Mouse (Mus musculus): Measurements from ENCODE around the gene Palm3. TPM values are rescaled to one million over a fixed set of nuclear protein-coding genes. Genes with fewer than 3 reads are reported as not detected.

Palm3 gene
- polyA plus RNA-seq, 1 experiment from 2014 or later = 5.8 TPM

DNA sequence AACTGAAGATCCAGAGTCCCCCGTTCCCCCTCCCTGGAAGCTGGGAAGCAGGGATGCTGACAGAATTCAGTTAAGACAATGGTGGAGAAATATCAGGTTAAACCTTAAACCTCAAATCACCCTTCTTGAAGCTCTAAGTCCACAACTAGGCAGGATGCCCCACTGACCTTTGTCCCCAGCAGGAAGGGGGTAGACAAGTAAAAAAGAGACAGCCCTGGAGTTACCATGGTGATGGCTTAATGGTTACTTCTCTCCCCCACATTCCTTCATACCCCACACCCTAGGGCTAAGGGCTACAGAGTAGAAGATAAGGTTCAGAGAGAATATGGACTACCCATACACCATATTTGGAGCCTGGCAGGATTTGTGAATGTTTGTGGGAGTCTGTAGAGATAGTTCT, 2.4 kb downstream of the Palm3 start:
- Histone ChIP-seq H3K27ac (ENCODE audit: low read depth) (no peak overlapping the region), H3K27me3 (replicated peaks; ENCODE audit: control insufficient read depth, insufficient read depth, low read length) (peaks cover 10% of the 10 kb centered on the region; the same call in 1 of the 2 replicates), H3K9ac (ENCODE audit: low read length) (no peak overlapping the region), H3K36me3 (ENCODE audit: control insufficient read depth, insufficient read depth, low read length) (no peaks in the 10 kb centered on the region), H3K4me2 (ENCODE audit: low read length) (peak overlapping the region; percentile 40), H3K9me3 (ENCODE audit: control insufficient read depth, low read length) (no peaks in the 10 kb centered on the region), H3K4me1 (replicated peaks; ENCODE audit: control insufficient read depth, insufficient read depth, low read length) (peaks cover 33% of the 10 kb centered on the region), H3K4me3 (ENCODE audit: low read depth, low read length) (no peak overlapping the region)
- ATAC-seq (replicated peaks; ENCODE audit: low FRiP score, low TSS enrichment, low read depth) = 0 out of 2 replicates have a peak, but pooled peaks have one; percentile 29
- no peak for DNase-seq (ENCODE audit: low spot score)
- WGBS = 58% methylated on average over 1 of the region's 1 CpGs

DNA sequence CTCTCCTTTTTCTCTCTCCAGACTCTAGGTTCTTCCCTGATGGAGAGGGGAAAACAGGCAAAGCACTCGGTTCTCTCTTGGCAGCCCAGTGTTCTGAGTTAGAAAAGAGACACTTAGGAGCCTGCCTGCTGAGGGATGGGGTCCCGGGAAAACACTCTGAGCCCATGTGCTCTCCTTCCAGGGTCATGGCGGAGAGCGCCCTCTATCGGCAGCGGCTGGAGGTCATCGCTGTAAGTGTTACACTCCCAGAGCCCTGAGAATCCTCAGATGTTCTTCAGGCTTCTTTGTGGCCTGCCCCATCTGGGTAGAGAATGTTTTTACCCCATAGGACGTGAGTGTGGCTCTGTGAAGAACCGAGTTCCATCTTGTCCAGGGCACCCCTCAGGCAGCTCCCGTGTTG, 2.9 kb downstream of the Palm3 start:
- Histone ChIP-seq H3K27me3 (replicated peaks; ENCODE audit: control insufficient read depth, insufficient read depth, low read length) (peaks cover 10% of the 10 kb centered on the region; the same call in 1 of the 2 replicates), H3K27ac (ENCODE audit: low read depth) (no peak overlapping the region), H3K9me3 (ENCODE audit: control insufficient read depth, low read length) (no peaks in the 10 kb centered on the region), H3K9ac (ENCODE audit: low read length) (no peak overlapping the region), H3K4me1 (replicated peaks; ENCODE audit: control insufficient read depth, insufficient read depth, low read length) (peaks cover 33% of the 10 kb centered on the region), H3K36me3 (ENCODE audit: control insufficient read depth, insufficient read depth, low read length) (no peaks in the 10 kb centered on the region), H3K4me3 (ENCODE audit: low read depth, low read length) (no peak overlapping the region), H3K4me2 (ENCODE audit: low read length) (peak overlapping the region; percentile 40; the same call in 1 of the 2 replicates)
- peak; percentile 80 for DNase-seq (ENCODE audit: low spot score)
- ATAC-seq (replicated peaks; ENCODE audit: low FRiP score, low TSS enrichment, low read depth) = no peak
- 19% methylated on average over 10 of the region's 10 CpGs for WGBS

DNA sequence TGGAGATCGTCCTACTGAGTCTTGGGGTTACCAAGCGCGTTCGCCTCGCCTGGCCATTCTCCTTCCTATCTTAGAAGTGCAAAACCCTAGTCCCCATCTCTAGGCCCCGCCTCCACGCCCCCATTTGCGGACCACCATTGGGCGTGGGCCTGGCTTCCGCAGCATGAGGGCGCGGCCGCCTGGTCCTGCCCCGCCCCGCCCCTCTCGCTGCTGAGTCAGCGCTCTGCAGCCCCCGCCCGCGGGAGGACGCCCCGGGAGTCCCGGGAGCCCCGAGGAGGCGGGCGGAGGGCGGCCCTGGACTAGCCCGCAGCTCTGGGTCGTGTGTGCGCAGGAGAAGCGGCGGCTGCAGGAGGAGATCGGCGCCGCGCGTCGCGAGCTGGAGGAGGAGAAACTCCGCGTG, 4.6 kb downstream of the Palm3 start:
- Histone ChIP-seq H3K4me2 (ENCODE audit: low read length) (peak overlapping the region; percentile 67), H3K27me3 (replicated peaks; ENCODE audit: control insufficient read depth, insufficient read depth, low read length) (peaks cover 10% of the 10 kb centered on the region; the same call in 1 of the 2 replicates), H3K4me3 (ENCODE audit: low read depth, low read length) (peak overlapping the region; percentile 39), H3K4me1 (replicated peaks; ENCODE audit: control insufficient read depth, insufficient read depth, low read length) (peaks cover 33% of the 10 kb centered on the region), H3K9me3 (ENCODE audit: control insufficient read depth, low read length) (no peaks in the 10 kb centered on the region), H3K27ac (ENCODE audit: low read depth) (no peak overlapping the region), H3K36me3 (ENCODE audit: control insufficient read depth, insufficient read depth, low read length) (no peaks in the 10 kb centered on the region), H3K9ac (ENCODE audit: low read length) (peak overlapping the region; percentile 21; the same call in 1 of the 2 replicates)
- peak; percentile 56 for ATAC-seq (replicated peaks; ENCODE audit: low FRiP score, low TSS enrichment, low read depth)
- WGBS = 3% methylated on average over 41 of the region's 41 CpGs
- DNase-seq (ENCODE audit: low spot score) = peak; percentile 70

DNA sequence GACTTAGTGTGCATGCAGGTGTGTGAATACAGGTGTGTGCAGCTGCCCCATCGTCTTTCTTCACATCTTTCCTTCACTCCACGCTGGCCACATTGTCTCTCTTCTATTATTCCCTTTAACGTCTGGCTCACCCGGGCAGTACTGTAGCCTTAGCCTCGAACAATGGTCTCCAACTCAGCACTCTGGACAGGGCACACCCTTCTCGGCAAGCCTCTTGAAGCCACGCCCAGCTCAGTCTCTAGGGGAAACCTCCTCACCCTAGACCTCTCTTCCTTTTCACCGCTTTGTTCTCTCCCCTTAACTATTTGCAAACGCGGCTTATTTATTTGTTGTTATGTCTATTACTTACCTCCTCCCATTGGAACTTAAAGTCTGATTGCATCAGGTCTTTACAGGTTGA, 6.2 kb downstream of the Palm3 start:
- Histone ChIP-seq H3K36me3 (ENCODE audit: control insufficient read depth, insufficient read depth, low read length) (no peaks in the 10 kb centered on the region), H3K9ac (ENCODE audit: low read length) (no peak overlapping the region), H3K27me3 (replicated peaks; ENCODE audit: control insufficient read depth, insufficient read depth, low read length) (peaks cover 10% of the 10 kb centered on the region; the same call in 1 of the 2 replicates), H3K4me3 (ENCODE audit: low read depth, low read length) (no peak overlapping the region), H3K9me3 (ENCODE audit: control insufficient read depth, low read length) (no peaks in the 10 kb centered on the region), H3K4me1 (replicated peaks; ENCODE audit: control insufficient read depth, insufficient read depth, low read length) (peaks cover 29% of the 10 kb centered on the region), H3K27ac (ENCODE audit: low read depth) (no peak overlapping the region), H3K4me2 (ENCODE audit: low read length) (no peak overlapping the region)
- DNase-seq (ENCODE audit: low spot score) (no peak), ATAC-seq (replicated peaks; ENCODE audit: low FRiP score, low TSS enrichment, low read depth) (no peak)
- 25% methylated on average over 10 of the region's 10 CpGs for WGBS

DNA sequence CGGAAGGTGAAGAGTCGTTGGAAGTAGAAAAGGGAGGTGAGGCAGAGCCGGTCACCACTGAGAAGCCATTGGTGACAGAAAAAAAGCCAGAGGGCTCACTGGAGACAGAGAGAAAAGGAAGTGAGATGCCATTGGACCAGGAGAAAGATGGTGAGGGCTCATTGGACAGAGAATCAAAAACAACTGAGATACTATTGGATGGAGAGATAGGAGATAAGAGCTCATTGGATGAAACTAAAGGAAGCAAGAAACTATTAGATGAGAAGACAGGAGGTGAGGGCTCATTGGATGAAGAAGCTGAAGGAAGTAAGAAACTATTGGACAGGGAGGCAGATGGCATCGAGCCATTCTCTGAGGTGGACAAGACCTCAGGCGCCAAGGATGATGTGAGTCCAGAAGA, 8.0 kb downstream of the Palm3 start:
- 87% methylated on average over 5 of the region's 5 CpGs for WGBS

DNA sequence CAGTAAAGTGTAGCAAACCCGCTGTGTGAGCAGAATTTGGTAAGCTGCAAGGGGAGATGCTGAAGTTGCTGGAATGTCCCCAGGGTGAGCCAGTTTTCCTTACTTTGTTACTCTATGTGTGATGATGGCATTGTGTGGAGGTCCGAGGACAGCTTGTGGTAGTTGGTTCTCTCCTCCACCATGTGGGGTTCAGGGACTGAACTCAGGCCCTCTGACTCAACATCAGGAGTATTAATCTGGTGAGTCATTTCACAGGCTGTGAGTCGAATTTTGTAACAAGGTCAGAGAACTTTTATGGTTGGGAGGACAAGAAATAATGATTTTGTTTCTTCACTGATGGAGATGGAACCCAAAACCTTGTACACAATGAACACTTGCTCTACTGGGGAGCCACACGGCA, 11.5 kb downstream of the Palm3 start:
- no peak overlapping the region for H3K4me3 ChIP-seq (ENCODE audit: low read depth, low read length)
- no peaks in the 10 kb centered on the region for H3K4me1 ChIP-seq (replicated peaks; ENCODE audit: control insufficient read depth, insufficient read depth, low read length)
- ATAC-seq (replicated peaks; ENCODE audit: low FRiP score, low TSS enrichment, low read depth) = no peak
- no peak overlapping the region for H3K4me2 ChIP-seq (ENCODE audit: low read length)
- H3K9me3 ChIP-seq (ENCODE audit: control insufficient read depth, low read length) = no peaks in the 10 kb centered on the region
- no peak overlapping the region for H3K9ac ChIP-seq (ENCODE audit: low read length)
- H3K36me3 ChIP-seq (ENCODE audit: control insufficient read depth, insufficient read depth, low read length) = no peaks in the 10 kb centered on the region
- no peak overlapping the region for H3K27ac ChIP-seq (ENCODE audit: low read depth)
- WGBS = 76% methylated on average over 4 of the region's 4 CpGs
- no peaks in the 10 kb centered on the region for H3K27me3 ChIP-seq (replicated peaks; ENCODE audit: control insufficient read depth, insufficient read depth, low read length)
- DNase-seq (ENCODE audit: low spot score) = no peak

More for the DNA sequence above, 8.0 kb downstream of the Palm3 start:
- DNase-seq (ENCODE audit: low spot score) = no peak
- no peak overlapping the region for H3K4me2 ChIP-seq (ENCODE audit: low read length)
- peaks cover 14% of the 10 kb centered on the region for H3K4me1 ChIP-seq (replicated peaks; ENCODE audit: control insufficient read depth, insufficient read depth, low read length)
- H3K4me3 ChIP-seq (ENCODE audit: low read depth, low read length) = no peak overlapping the region
- H3K27ac ChIP-seq (ENCODE audit: low read depth) = no peak overlapping the region
- no peaks in the 10 kb centered on the region for H3K9me3 ChIP-seq (ENCODE audit: control insufficient read depth, low read length)
- no peak for ATAC-seq (replicated peaks; ENCODE audit: low FRiP score, low TSS enrichment, low read depth)
- H3K9ac ChIP-seq (ENCODE audit: low read length) = no peak overlapping the region
- H3K36me3 ChIP-seq (ENCODE audit: control insufficient read depth, insufficient read depth, low read length) = no peaks in the 10 kb centered on the region
- H3K27me3 ChIP-seq (replicated peaks; ENCODE audit: control insufficient read depth, insufficient read depth, low read length) = peaks cover 10% of the 10 kb centered on the region; the same call in 1 of the 2 replicates

DNA sequence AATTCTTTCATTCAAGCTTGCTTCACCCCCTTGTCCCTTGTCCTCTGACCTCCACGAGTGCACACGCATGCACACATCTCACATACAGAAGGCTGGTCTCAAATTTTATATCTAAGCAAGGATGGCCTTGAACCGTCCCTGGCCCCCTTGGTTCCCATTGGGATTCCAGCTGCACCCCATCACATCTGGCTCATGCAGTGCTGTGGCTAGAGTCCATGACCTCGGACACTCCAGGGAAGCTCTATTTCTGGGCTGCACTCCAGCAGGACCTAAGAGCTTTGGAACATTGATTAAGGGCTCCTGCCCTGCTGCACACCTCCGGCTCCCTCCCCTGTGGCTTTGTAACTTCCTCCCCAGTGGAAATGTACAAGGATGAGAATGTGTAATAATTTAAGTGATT, 16.7 kb downstream of the Palm3 start:
- DNase-seq (ENCODE audit: low spot score) = no peak
- 70% methylated on average over 5 of the region's 5 CpGs for WGBS

DNA sequence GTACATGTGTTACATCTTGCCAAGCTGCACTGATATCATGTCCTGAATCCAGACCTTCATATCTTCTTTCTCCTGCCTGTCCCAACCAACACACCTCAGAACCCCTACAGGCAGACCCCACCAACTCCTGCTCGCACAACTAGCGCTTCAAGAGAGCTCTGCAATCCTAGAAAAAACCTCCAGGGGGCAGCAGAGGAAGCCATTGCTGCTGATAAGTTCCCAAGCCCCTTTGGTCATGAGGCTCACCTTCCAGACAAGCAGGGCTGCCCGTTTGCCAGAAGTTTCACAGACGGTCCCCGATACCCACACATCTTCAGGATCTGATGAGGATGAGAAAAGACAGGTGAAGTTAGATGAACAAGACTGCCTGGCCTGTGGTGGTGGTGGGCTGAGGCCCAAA, 17.8 kb downstream of the Palm3 start:
- H3K27me3 ChIP-seq (replicated peaks; ENCODE audit: control insufficient read depth, insufficient read depth, low read length) = peaks cover 36% of the 10 kb centered on the region
- H3K4me2 ChIP-seq (ENCODE audit: low read length) = no peak overlapping the region
- H3K9ac ChIP-seq (ENCODE audit: low read length) = no peak overlapping the region
- ATAC-seq (replicated peaks; ENCODE audit: low FRiP score, low TSS enrichment, low read depth) = no peak
- no peaks in the 10 kb centered on the region for H3K36me3 ChIP-seq (ENCODE audit: control insufficient read depth, insufficient read depth, low read length)
- DNase-seq (ENCODE audit: low spot score) = peak; percentile 95
- H3K9me3 ChIP-seq (ENCODE audit: control insufficient read depth, low read length) = no peaks in the 10 kb centered on the region
- no peak overlapping the region for H3K4me3 ChIP-seq (ENCODE audit: low read depth, low read length)
- no peaks in the 10 kb centered on the region; the same call in 1 of the 2 replicates for H3K4me1 ChIP-seq (replicated peaks; ENCODE audit: control insufficient read depth, insufficient read depth, low read length)
- 5% methylated on average over 5 of the region's 5 CpGs for WGBS
- H3K27ac ChIP-seq (ENCODE audit: low read depth) = no peak overlapping the region

More for the DNA sequence above, 16.7 kb downstream of the Palm3 start:
- H3K9me3 ChIP-seq (ENCODE audit: control insufficient read depth, low read length) = no peaks in the 10 kb centered on the region
- H3K4me1 ChIP-seq (replicated peaks; ENCODE audit: control insufficient read depth, insufficient read depth, low read length) = no peaks in the 10 kb centered on the region; the same call in 1 of the 2 replicates
- no peak for ATAC-seq (replicated peaks; ENCODE audit: low FRiP score, low TSS enrichment, low read depth)
- H3K4me2 ChIP-seq (ENCODE audit: low read length) = no peak overlapping the region
- no peak overlapping the region for H3K27ac ChIP-seq (ENCODE audit: low read depth)
- H3K4me3 ChIP-seq (ENCODE audit: low read depth, low read length) = no peak overlapping the region
- H3K9ac ChIP-seq (ENCODE audit: low read length) = no peak overlapping the region
- H3K36me3 ChIP-seq (ENCODE audit: control insufficient read depth, insufficient read depth, low read length) = no peaks in the 10 kb centered on the region
- H3K27me3 ChIP-seq (replicated peaks; ENCODE audit: control insufficient read depth, insufficient read depth, low read length) = peaks cover 26% of the 10 kb centered on the region

All from intestine, embryonic 14.5 days (tissue).